Mouse (Mus musculus) hindbrain, embryonic 11.5 days (tissue): ENCODE results near the gene 1700113H08Rik. TPM values are rescaled to one million over a fixed set of nuclear protein-coding genes. Genes with fewer than 3 reads are reported as not detected.
A peak's percentile ranks its signal among the peaks of the same experiment; 100 is the strongest.

Experiments
- ATAC-seq: fragments of 200-750 bp; cut with Nextera tagmentation; 2 replicates; pipeline ENCODE4 v1.8.0; 2017; ENCODE audit warnings: mild to moderate bottlenecking, moderate TSS enrichment, moderate library complexity; ENCODE audit not compliant: low FRiP score
- DNase-seq: peaks from one replicate; pipeline ENCODE4 v3.0.0-alpha.2; 2015; ENCODE audit warnings: low spot score
- H3K27ac ChIP-seq: fragments of 300-500 bp; sonication (generic); 2 replicates; pipeline ENCODE4 v1.5.1; 2014; ENCODE audit warnings: mild to moderate bottlenecking, low read depth, low read length
- H3K27me3 ChIP-seq: fragments of 300-500 bp; sonication (generic); 2 replicates; pipeline ENCODE4 v1.6.1; 2014; ENCODE audit warnings: mild to moderate bottlenecking, low read length, moderate library complexity, mixed read lengths; ENCODE audit not compliant: control insufficient read depth, insufficient read depth
- H3K36me3 ChIP-seq: fragments of 300-500 bp; sonication (generic); 2 replicates; pipeline ENCODE4 v1.6.1; 2014; ENCODE audit warnings: mild to moderate bottlenecking, low read length, moderate library complexity, mixed read lengths; ENCODE audit not compliant: control insufficient read depth, insufficient read depth
- H3K4me1 ChIP-seq: fragments of 300-500 bp; sonication (generic); replicated peaks from 2 replicates; pipeline ENCODE4 v1.6.1; 2014; ENCODE audit warnings: low read length, mixed read lengths; ENCODE audit not compliant: control insufficient read depth, insufficient read depth
- H3K4me2 ChIP-seq: fragments of 300-500 bp; sonication (generic); replicated peaks from 2 replicates; pipeline ENCODE4 v1.6.1; 2014; ENCODE audit warnings: mild to moderate bottlenecking, low read depth, low read length
- H3K4me3 ChIP-seq: fragments of 300-500 bp; sonication (generic); 2 replicates; pipeline ENCODE4 v1.5.1; 2014; ENCODE audit warnings: low read depth, low read length
- H3K9ac ChIP-seq: fragments of 300-500 bp; sonication (generic); 2 replicates; pipeline ENCODE4 v1.6.1; 2014; ENCODE audit warnings: low read depth, low read length
- H3K9me3 ChIP-seq: fragments of 300-500 bp; sonication (generic); 2 replicates; pipeline ENCODE4 v1.6.1; 2016; ENCODE audit warnings: low read length; ENCODE audit not compliant: control insufficient read depth
- WGBS: fragments of 180-500 bp; shearing (Covaris S2); extraction: QIAGEN DNeasy Blood & Tissue Kit; methylation state at CpG from one replicate; pipeline ENCODE4 v1.1.7; 2014; 5-methylcytosine and 5-hydroxymethylcytosine counted together
- polyA plus RNA-seq: library from polyadenylated mRNA; unstranded; fragments of >200 nt; fragmentation: Nextera tagmentation; extraction: Ambion mirVana; gene quantifications from 2 replicates; pipeline ENCODE4 v1.2.1, GENCODE M21; 2014

The 1700113H08Rik gene
- polyA plus RNA-seq, 1 experiment from 2014 or later: 0.42 TPM

DNA sequence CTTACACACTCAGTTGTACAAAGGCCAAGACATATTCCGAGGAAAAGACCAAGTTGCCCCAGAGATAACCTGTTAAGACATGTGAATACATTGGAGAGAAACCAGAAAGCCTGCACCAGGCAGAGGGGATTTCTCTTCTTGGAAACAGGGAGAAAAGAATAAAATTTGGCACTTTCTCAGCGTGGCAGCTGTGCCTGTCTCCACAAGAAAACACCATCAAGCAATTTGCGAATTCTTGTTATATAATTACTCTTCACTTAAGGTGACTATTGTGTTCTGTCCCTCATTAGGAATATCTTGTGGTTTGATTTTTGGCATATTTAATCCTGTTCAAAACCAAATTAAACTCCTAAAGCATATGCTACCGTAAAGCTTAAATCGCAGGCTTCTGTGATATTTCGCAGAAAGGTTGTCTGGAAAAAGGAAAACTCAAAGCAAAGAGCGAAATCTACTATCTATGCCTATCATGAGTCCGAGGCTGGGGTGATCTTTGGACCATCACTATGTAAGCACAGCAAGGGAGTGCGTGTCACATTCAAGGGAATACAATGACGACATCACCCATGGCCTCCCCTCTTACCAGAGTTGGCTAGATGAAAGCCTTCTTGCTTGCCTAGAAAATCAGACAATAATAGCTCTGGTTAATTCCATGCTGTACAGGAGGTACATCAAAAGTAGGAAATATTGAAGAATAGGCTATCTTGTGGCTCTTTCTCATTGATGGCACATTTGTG is 51.4 kb downstream of the 1700113H08Rik start:
- Histone ChIP-seq H3K4me2 (no peak overlapping the region), H3K27ac (no peak overlapping the region), H3K9ac (no peak overlapping the region), H3K4me1 (no peaks in the 10 kb centered on the region), H3K36me3 (no peaks in the 10 kb centered on the region), H3K4me3 (no peak overlapping the region), H3K9me3 (no peaks in the 10 kb centered on the region), H3K27me3 (no peaks in the 10 kb centered on the region)
- ATAC-seq: no peak
- no peak for DNase-seq
- WGBS: 84% methylated on average over 10 of the region's 10 CpGs

DNA sequence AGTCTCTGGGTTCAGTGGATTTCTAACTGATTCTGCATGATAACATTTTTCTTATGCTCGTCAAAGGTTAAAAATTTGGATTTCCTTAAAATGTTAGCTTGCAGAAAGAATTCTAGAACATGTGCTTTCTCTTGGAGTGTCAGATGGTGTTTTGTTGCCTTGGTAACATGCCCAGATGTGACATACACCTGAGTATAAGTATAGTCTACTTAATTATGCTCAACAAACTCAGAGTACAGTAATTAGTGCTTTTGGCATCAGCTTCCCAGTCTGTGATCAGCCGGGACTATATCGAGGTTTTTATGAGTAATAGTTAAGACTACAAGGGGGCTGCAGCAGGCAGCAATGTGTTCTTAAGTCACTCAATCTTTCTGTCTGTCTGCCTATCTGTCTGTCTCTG is 53.1 kb downstream of the 1700113H08Rik start:
- WGBS: 95% methylated on average over 3 of the region's 3 CpGs
- H3K4me2 ChIP-seq: no peak overlapping the region
- no peaks in the 10 kb centered on the region for H3K9me3 ChIP-seq
- no peaks in the 10 kb centered on the region for H3K4me1 ChIP-seq
- no peak overlapping the region for H3K9ac ChIP-seq
- no peak overlapping the region for H3K4me3 ChIP-seq
- H3K27me3 ChIP-seq: no peaks in the 10 kb centered on the region
- H3K27ac ChIP-seq: no peak overlapping the region
- no peaks in the 10 kb centered on the region for H3K36me3 ChIP-seq
- DNase-seq (no peak), ATAC-seq (no peak)

- DNase-seq (no peak), ATAC-seq (no peak)
- Histone ChIP-seq H3K27ac (no peak overlapping the region), H3K4me2 (no peak overlapping the region), H3K9me3 (no peaks in the 10 kb centered on the region), H3K4me3 (no peak overlapping the region), H3K9ac (no peak overlapping the region), H3K36me3 (no peaks in the 10 kb centered on the region), H3K4me1 (no peaks in the 10 kb centered on the region), H3K27me3 (no peaks in the 10 kb centered on the region)
- WGBS: 85% methylated on average over 5 of the region's 5 CpGs
These were observed 67.2 kb downstream of the 1700113H08Rik start for GRCm38 (mm10) chr10:87125094-87125493.

- no peak for ATAC-seq
- Histone ChIP-seq H3K4me2 (no peak overlapping the region), H3K27me3 (no peaks in the 10 kb centered on the region), H3K4me1 (no peaks in the 10 kb centered on the region), H3K4me3 (no peak overlapping the region), H3K9ac (no peak overlapping the region), H3K27ac (no peak overlapping the region), H3K36me3 (no peaks in the 10 kb centered on the region), H3K9me3 (no peaks in the 10 kb centered on the region)
- 84% methylated on average over 12 of the region's 12 CpGs for WGBS
- DNase-seq: peak; percentile 20
These were observed 68.5 kb downstream of the 1700113H08Rik start for GRCm38 (mm10) chr10:87126186-87126824.

GRCm38 (mm10) chr10:87151050-87151449 is 93.2 kb downstream of the 1700113H08Rik start:
- DNase-seq (no peak), ATAC-seq (no peak)
- Histone ChIP-seq H3K4me1 (no peaks in the 10 kb centered on the region), H3K4me2 (no peak overlapping the region), H3K27me3 (no peaks in the 10 kb centered on the region), H3K9ac (no peak overlapping the region), H3K4me3 (no peak overlapping the region), H3K27ac (no peak overlapping the region), H3K9me3 (no peaks in the 10 kb centered on the region), H3K36me3 (no peaks in the 10 kb centered on the region)
- 89% methylated on average over 6 of the region's 6 CpGs for WGBS

GRCm38 (mm10) chr10:87153731-87154505 is 96.1 kb downstream of the 1700113H08Rik start:
- ATAC-seq: no peak
- H3K9me3 ChIP-seq: no peaks in the 10 kb centered on the region
- H3K27ac ChIP-seq: no peak overlapping the region
- no peak overlapping the region for H3K4me2 ChIP-seq
- no peaks in the 10 kb centered on the region for H3K4me1 ChIP-seq
- WGBS: 83% methylated on average over 14 of the region's 14 CpGs
- no peak overlapping the region for H3K9ac ChIP-seq
- H3K4me3 ChIP-seq: no peak overlapping the region
- no peaks in the 10 kb centered on the region for H3K27me3 ChIP-seq
- no peaks in the 10 kb centered on the region for H3K36me3 ChIP-seq
- no peak for DNase-seq

DNA sequence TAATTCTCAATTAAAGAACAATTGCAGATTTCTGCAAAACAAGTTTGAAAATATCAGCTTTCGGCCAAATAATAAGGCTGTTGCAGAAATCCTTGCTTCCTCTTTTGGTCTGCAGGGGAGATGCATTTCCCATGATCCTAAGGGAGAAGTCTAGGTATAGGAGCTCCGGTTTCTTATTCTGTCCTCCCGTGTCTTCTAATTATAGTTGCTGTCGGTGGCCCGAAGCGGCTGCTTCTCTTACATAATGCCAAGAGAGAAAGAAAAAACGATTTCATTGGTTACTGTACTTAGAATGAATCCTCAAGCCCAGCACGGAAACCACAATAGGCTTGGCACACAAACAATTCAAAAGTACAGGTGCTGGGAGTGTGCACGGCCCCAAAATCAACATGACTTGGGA is 101.9 kb downstream of the 1700113H08Rik start:
- H3K27ac ChIP-seq: no peak overlapping the region
- DNase-seq: no peak
- no peaks in the 10 kb centered on the region for H3K4me1 ChIP-seq
- no peak overlapping the region for H3K9ac ChIP-seq
- WGBS: 89% methylated on average over 9 of the region's 9 CpGs
- H3K4me3 ChIP-seq: no peak overlapping the region
- no peaks in the 10 kb centered on the region for H3K9me3 ChIP-seq
- no peak overlapping the region for H3K4me2 ChIP-seq
- H3K36me3 ChIP-seq: no peaks in the 10 kb centered on the region
- ATAC-seq: no peak
- H3K27me3 ChIP-seq: no peaks in the 10 kb centered on the region

DNA sequence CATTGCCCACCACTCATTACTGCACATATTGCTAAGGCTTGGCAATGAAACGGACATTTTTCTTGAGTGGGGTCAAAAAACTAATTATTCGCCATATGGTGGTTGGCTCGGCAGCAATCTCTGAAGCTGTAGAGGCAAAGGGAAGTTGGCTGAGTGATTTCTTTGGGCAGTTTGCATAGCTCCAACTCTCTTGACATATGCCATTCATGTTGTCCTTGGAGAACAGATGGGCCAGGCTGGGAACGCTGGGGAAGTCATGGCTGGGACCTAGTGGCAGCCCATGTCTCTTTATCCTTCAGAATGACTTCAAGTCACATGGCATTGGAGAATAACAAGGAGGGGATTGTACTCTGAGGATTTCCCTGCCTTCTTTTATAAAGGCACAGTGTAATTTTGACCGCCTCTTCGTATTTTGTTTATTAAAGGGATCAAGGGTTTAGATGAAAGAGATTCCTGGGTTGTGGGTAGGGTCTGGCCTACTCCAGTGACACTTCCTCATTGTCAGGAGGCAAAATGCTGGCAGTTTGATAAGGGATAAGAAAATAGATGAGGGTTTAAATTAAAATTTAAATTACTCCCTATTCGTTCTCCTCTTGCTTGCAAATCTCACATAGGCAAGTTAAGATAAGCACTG is 138.4 kb downstream of the 1700113H08Rik start:
- Histone ChIP-seq H3K27me3 (no peaks in the 10 kb centered on the region), H3K9ac (no peak overlapping the region), H3K4me3 (no peak overlapping the region), H3K4me1 (no peaks in the 10 kb centered on the region), H3K4me2 (no peak overlapping the region), H3K27ac (no peak overlapping the region), H3K9me3 (no peaks in the 10 kb centered on the region), H3K36me3 (no peaks in the 10 kb centered on the region)
- ATAC-seq (peak; percentile 57; the same call in 1 of the 2 replicates), DNase-seq (no peak)
- 69% methylated on average over 7 of the region's 7 CpGs for WGBS
